Mouse (Mus musculus): ENCODE measurements around the gene Golt1a.

GRCm38 (mm10) chr1:133292608-133293007 lies 17.0 kb upstream of the Golt1a start:
- TF ChIP-seq CTCF (IDR thresholded peaks at IDR 0.05; ENCODE audit: insufficient read depth, low read length) (no peak), POLR2A (IDR thresholded peaks at IDR 0.05; ENCODE audit: borderline replicate concordance, extremely low read depth, low read depth, low read length) (no peak)
